Mouse (Mus musculus) hindbrain, postnatal 0 days (tissue): ENCODE data around the gene Plekhh3. TPM values are rescaled to one million over a fixed set of nuclear protein-coding genes. Genes with fewer than 3 reads are reported as not detected.
"Not testable (repeated sequence)": the region's sequence is repeated elsewhere in the genome, so short reads cannot be mapped to it uniquely, and the experiment has no call there.

ENCODE experiments used
- ATAC-seq: fragments of 200-750 bp; cut with Nextera tagmentation; 2 replicates; pipeline ENCODE4 v1.8.0; 2017; ENCODE audit warnings: mild to moderate bottlenecking, moderate TSS enrichment, moderate library complexity
- DNase-seq: peaks from one replicate; pipeline ENCODE4 v3.0.0-alpha.2; 2015; ENCODE audit warnings: low spot score
- H3K27ac ChIP-seq: fragments of 300-500 bp; sonication (generic); 2 replicates; pipeline ENCODE4 v1.5.1; 2014; ENCODE audit warnings: mild to moderate bottlenecking
- H3K27me3 ChIP-seq: fragments of 300-500 bp; sonication (generic); 2 replicates; pipeline ENCODE4 v1.6.1; 2014; ENCODE audit warnings: low read length, mixed read lengths; ENCODE audit not compliant: insufficient read depth
- H3K36me3 ChIP-seq: fragments of 300-500 bp; sonication (generic); 2 replicates; pipeline ENCODE4 v1.6.1; 2014; ENCODE audit warnings: low read length, mixed read lengths; ENCODE audit not compliant: insufficient read depth
- H3K4me1 ChIP-seq: fragments of 300-500 bp; sonication (generic); 2 replicates; pipeline ENCODE4 v1.6.1; 2014; ENCODE audit warnings: antibody characterized with exemption, low read length, mixed read lengths; ENCODE audit not compliant: insufficient read depth
- H3K4me2 ChIP-seq: fragments of 300-500 bp; sonication (generic); 2 replicates; pipeline ENCODE4 v1.6.1; 2014; ENCODE audit warnings: low read depth, mild to moderate bottlenecking, low read length, moderate library complexity, mixed read lengths
- H3K4me3 ChIP-seq: fragments of 300-500 bp; sonication (generic); 2 replicates; pipeline ENCODE4 v1.5.1; 2014; ENCODE audit warnings: low read length
- H3K9ac ChIP-seq: fragments of 300-500 bp; sonication (generic); replicated peaks from 2 replicates; pipeline ENCODE4 v1.6.1; 2014; ENCODE audit warnings: mild to moderate bottlenecking, low read length, moderate library complexity, mixed read lengths
- H3K9me3 ChIP-seq: fragments of 300-500 bp; sonication (generic); 2 replicates; pipeline ENCODE4 v1.6.1; 2016; ENCODE audit warnings: low read length, mixed read lengths
- CTCF ChIP-seq: IDR thresholded peaks from 2 replicates; pipeline ENCODE4 v1.5.1; 2016; ENCODE audit warnings: antibody characterized with exemption, control low read depth, low read depth
- WGBS: fragments of 180-500 bp; shearing (Covaris S2); extraction: QIAGEN DNeasy Blood & Tissue Kit; methylation state at CpG from one replicate; pipeline ENCODE4 v1.1.7; 2014; 5-methylcytosine and 5-hydroxymethylcytosine counted together
- polyA plus RNA-seq: library from polyadenylated mRNA; unstranded; fragments of >200 nt; fragmentation: Nextera tagmentation; extraction: Ambion mirVana; gene quantifications from 2 replicates; pipeline ENCODE4 v1.2.1, GENCODE M21; 2015
- total RNA-seq: library from RNA; depleted of rRNA; stranded (reverse); fragments of >200 nt; gene quantifications from 2 replicates; pipeline ENCODE4 v1.2.3, GENCODE M21; 2014

The Plekhh3 gene
- total and polyA plus RNA-seq, 2 experiments from 2014 or later, result 8.8 to 32.3 TPM

- peaks cover 21% of the 10 kb centered on the region; the same call in 1 of the 2 replicates for H3K36me3 ChIP-seq
- H3K27ac ChIP-seq, result peak overlapping the region; percentile 15; the same call in 1 of the 2 replicates
- 44% methylated on average over 5 of the region's 5 CpGs for WGBS
- DNase-seq (peak; percentile 62), ATAC-seq (peak; percentile 36; the same call in 1 of the 2 replicates)
- H3K4me3 ChIP-seq, result no peak overlapping the region
- no peak overlapping the region for H3K9ac ChIP-seq
- H3K4me1 ChIP-seq, result no peaks in the 10 kb centered on the region; the same call in 1 of the 2 replicates
- TF ChIP-seq CTCF, result no peak
- no peaks in the 10 kb centered on the region for H3K9me3 ChIP-seq
- peaks cover 23% of the 10 kb centered on the region for H3K27me3 ChIP-seq
- H3K4me2 ChIP-seq, result no peak overlapping the region
Observed at GRCm38 (mm10) chr11:101162772-101163171, 8.4 kb downstream of the Plekhh3 start.

- Histone ChIP-seq H3K9ac (no peak overlapping the region), H3K4me1 (no peaks in the 10 kb centered on the region; the same call in 1 of the 2 replicates), H3K27me3 (peaks cover 19% of the 10 kb centered on the region), H3K4me2 (no peak overlapping the region), H3K36me3 (peaks cover 17% of the 10 kb centered on the region; the same call in 1 of the 2 replicates), H3K27ac (no peak overlapping the region; the same call in 1 of the 2 replicates), H3K4me3 (no peak overlapping the region), H3K9me3 (no peaks in the 10 kb centered on the region)
- WGBS, result 59% methylated on average over 5 of the region's 5 CpGs
- DNase-seq, result no peak
- no peak for TF ChIP-seq CTCF
- ATAC-seq, result no peak
Observed at GRCm38 (mm10) chr11:101162301-101162700, 8.8 kb downstream of the Plekhh3 start.

GRCm38 (mm10) chr11:101161551-101161950, 9.6 kb downstream of the Plekhh3 start:
- WGBS, result 91% methylated on average over 15 of the region's 15 CpGs
- DNase-seq, result no peak
- H3K4me2 ChIP-seq, result no peak overlapping the region
- H3K27me3 ChIP-seq, result peaks cover 16% of the 10 kb centered on the region
- H3K4me1 ChIP-seq, result no peaks in the 10 kb centered on the region; the same call in 1 of the 2 replicates
- ATAC-seq, result no peak
- H3K36me3 ChIP-seq, result peaks cover 17% of the 10 kb centered on the region; the same call in 1 of the 2 replicates
- no peak overlapping the region for H3K27ac ChIP-seq
- no peaks in the 10 kb centered on the region for H3K9me3 ChIP-seq
- TF ChIP-seq CTCF, result no peak
- H3K4me3 ChIP-seq, result no peak overlapping the region
- H3K9ac ChIP-seq, result no peak overlapping the region

- WGBS, result 70% methylated on average over 6 of the region's 8 CpGs
- DNase-seq, H3K4me1 ChIP-seq, ATAC-seq, H3K4me2 ChIP-seq, H3K9me3 ChIP-seq, H3K9ac ChIP-seq, H3K27ac ChIP-seq, H3K4me3 ChIP-seq: not testable (repeated sequence)
- Histone ChIP-seq H3K27me3 (peaks cover 11% of the 10 kb centered on the region), H3K36me3 (peaks cover 17% of the 10 kb centered on the region; the same call in 1 of the 2 replicates)
Observed at GRCm38 (mm10) chr11:101160981-101161505, 10.1 kb downstream of the Plekhh3 start.

GRCm38 (mm10) chr11:101160151-101160550, 11.0 kb downstream of the Plekhh3 start:
- not testable (repeated sequence) for H3K4me2 ChIP-seq, H3K4me3 ChIP-seq, H3K27me3 ChIP-seq, H3K9ac ChIP-seq, H3K27ac ChIP-seq, ATAC-seq, DNase-seq, H3K9me3 ChIP-seq, H3K4me1 ChIP-seq
- peaks cover 10% of the 10 kb centered on the region; the same call in 1 of the 2 replicates for H3K36me3 ChIP-seq
- 77% methylated on average over 7 of the region's 10 CpGs for WGBS

- no peaks in the 10 kb centered on the region for H3K27me3 ChIP-seq
- no peaks in the 10 kb centered on the region for H3K4me1 ChIP-seq
- under 1% methylated on average over 36 of the region's 36 CpGs for WGBS
- DNase-seq, result peak; percentile 93
- H3K36me3 ChIP-seq, result no peaks in the 10 kb centered on the region
- peak within 1 kb of the TSS; percentile 59 for H3K9ac ChIP-seq
- H3K9me3 ChIP-seq, result no peaks in the 10 kb centered on the region
- H3K27ac ChIP-seq, result peak within 1 kb of the TSS; percentile 79
- no peak for TF ChIP-seq CTCF
- peak within 1 kb of the TSS; percentile 33 for H3K4me3 ChIP-seq
- peak within 1 kb of the TSS; percentile 62 for H3K4me2 ChIP-seq
- peak; percentile 95 for ATAC-seq
Observed at GRCm38 (mm10) chr11:101155728-101156371, 15.3 kb downstream of the Plekhh3 start, which contains the start of gene Tubg2. Gene Tubg2 (plus strand): TSS chr11:101155907.

- 68% methylated on average over 6 of the region's 6 CpGs for WGBS
- H3K9ac ChIP-seq, result no peak overlapping the region
- peak overlapping the region; percentile 62; the same call in 1 of the 2 replicates for H3K4me2 ChIP-seq
- no peak for DNase-seq
- H3K36me3 ChIP-seq, result no peaks in the 10 kb centered on the region
- no peak for ATAC-seq
- TF ChIP-seq CTCF, result no peak
- no peaks in the 10 kb centered on the region for H3K9me3 ChIP-seq
- H3K4me1 ChIP-seq, result no peaks in the 10 kb centered on the region
- H3K27me3 ChIP-seq, result no peaks in the 10 kb centered on the region
- 0 out of 2 replicates have a peak overlapping the region, but pooled peaks have one; percentile 79 for H3K27ac ChIP-seq
- no peak overlapping the region for H3K4me3 ChIP-seq
Observed at GRCm38 (mm10) chr11:101155151-101155550, 16.0 kb downstream of the Plekhh3 start.
